Comparison of ENCODE assay signal across 8 mouse cellular contexts in the genomic region with DNA sequence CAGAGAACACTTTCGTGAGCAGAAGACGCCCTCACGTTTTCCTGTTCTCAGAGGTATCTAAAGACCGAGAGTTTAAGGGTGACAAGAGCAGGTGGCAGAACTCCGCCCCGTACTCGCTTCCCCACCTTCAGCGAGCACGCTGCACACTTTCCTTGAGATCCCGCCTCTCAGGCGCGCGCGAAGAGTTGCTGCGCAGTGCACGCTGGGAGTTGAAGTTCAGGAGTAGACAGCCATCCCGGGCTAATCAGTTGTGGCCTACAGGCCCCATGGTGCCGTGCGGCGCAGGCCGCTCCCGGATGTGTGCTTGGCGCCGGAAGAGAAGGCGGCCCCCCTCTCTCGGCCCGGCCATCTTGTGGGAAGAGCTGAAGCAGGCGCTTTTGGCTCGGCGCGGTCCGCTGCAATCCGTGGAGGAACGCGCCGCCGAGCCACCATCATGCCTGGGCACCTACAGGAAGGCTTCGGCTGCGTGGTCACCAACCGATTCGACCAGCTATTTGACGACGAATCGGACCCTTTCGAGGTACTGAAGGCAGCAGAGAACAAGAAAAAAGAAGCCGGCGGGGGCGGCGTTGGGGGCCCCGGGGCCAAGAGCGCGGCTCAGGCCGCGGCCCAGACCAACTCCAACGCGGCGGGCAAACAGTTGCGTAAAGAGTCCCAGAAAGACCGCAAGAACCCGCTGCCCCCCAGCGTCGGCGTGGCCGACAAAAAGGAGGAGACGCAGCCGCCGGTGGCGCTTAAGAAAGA. TPM values are rescaled to one million over a fixed set of nuclear protein-coding genes. Genes with fewer than 3 reads are reported as not detected.
A peak's percentile ranks its signal among the peaks of the same experiment; 100 is the strongest.
DNase-seq lines count a peak whose midpoint lies in the region; ATAC-seq and TF ChIP-seq lines count a peak whose summit lies in the region.

No protein-coding gene starts in this region.

- peak overlapping the region; percentile 93 for H3K9ac ChIP-seq in heart, embryonic 11.5 days (ENCODE audit: low read depth, low read length)
- peak overlapping the region; percentile 99 for H3K9ac ChIP-seq in kidney, embryonic 16.5 days (replicated peaks; ENCODE audit: low read length)
- H3K9ac ChIP-seq in liver, adult 2 months (ENCODE audit: low read depth, low read length) = peak overlapping the region; percentile 97

- peak; percentile 99 for ATAC-seq in heart, embryonic 11.5 days (replicated peaks; ENCODE audit: insufficient number of reproducible peaks, low FRiP score, low TSS enrichment)
- ATAC-seq in kidney, embryonic 16.5 days (ENCODE audit: low FRiP score, low TSS enrichment) = peak; percentile 100

- H3K27ac ChIP-seq in heart, embryonic 11.5 days (ENCODE audit: low read depth, low read length) = peak overlapping the region; percentile 89
- H3K27ac ChIP-seq in kidney, embryonic 16.5 days (ENCODE audit: low read length) = peak overlapping the region; percentile 90
- peak overlapping the region; percentile 88 for H3K27ac ChIP-seq in liver, adult 2 months (replicated peaks; ENCODE audit: insufficient read depth, low read depth, low read length)

- no peaks in the 10 kb centered on the region for H3K9me3 ChIP-seq in erythroblast, embryonic 14.5 days (ENCODE audit: control insufficient read depth, low read length)
- no peaks in the 10 kb centered on the region for H3K9me3 ChIP-seq in heart, embryonic 11.5 days (replicated peaks; ENCODE audit: control insufficient read depth, low read length)
- no peaks in the 10 kb centered on the region for H3K9me3 ChIP-seq in kidney, embryonic 16.5 days (ENCODE audit: low read length)

- H3K4me1 ChIP-seq in erythroblast, embryonic 14.5 days (ENCODE audit: control insufficient read depth) = peaks cover 45% of the 10 kb centered on the region
- H3K4me1 ChIP-seq in heart, embryonic 11.5 days (ENCODE audit: control insufficient read depth, insufficient read depth, low read length) = peaks cover 2% of the 10 kb centered on the region; the same call in 1 of the 2 replicates
- H3K4me1 ChIP-seq in kidney, embryonic 16.5 days (ENCODE audit: insufficient read depth, low read length) = peaks cover 8% of the 10 kb centered on the region; the same call in 1 of the 2 replicates
- H3K4me1 ChIP-seq in liver, adult 2 months (ENCODE audit: control insufficient read depth, insufficient read depth, low read length) = peaks cover 4% of the 10 kb centered on the region; the same call in 1 of the 2 replicates

- H3K36me3 ChIP-seq in C2C12 (ENCODE audit: control insufficient read depth, insufficient read depth) (peaks cover 41% of the 10 kb centered on the region), myocyte (ENCODE audit: control insufficient read depth, insufficient read depth) (peaks cover 6% of the 10 kb centered on the region)
- H3K36me3 ChIP-seq in erythroblast, embryonic 14.5 days (ENCODE audit: control insufficient read depth) = peaks cover 33% of the 10 kb centered on the region
- H3K36me3 ChIP-seq in heart, embryonic 11.5 days (ENCODE audit: control insufficient read depth, insufficient read depth, low read length) = no peaks in the 10 kb centered on the region
- peaks cover 2% of the 10 kb centered on the region; the same call in 1 of the 2 replicates for H3K36me3 ChIP-seq in kidney, embryonic 16.5 days (ENCODE audit: insufficient read depth, low read length)
- H3K36me3 ChIP-seq in liver, adult 2 months (ENCODE audit: control insufficient read depth, insufficient read depth, low read length) = peaks cover 5% of the 10 kb centered on the region
- H3K36me3 ChIP-seq in splenic B cell, adult 2 months (ENCODE audit: control insufficient read depth, insufficient read depth, low read length, poor library complexity, severe bottlenecking) = peaks cover 2% of the 10 kb centered on the region; the same call in 1 of the 2 replicates

- H3ac ChIP-seq in C2C12 (ENCODE audit: control insufficient read depth, insufficient read length, low read depth) (peak overlapping the region; percentile 73), myocyte (ENCODE audit: control insufficient read depth, insufficient read length) (peak overlapping the region; percentile 72)

- H3K4me2 ChIP-seq in heart, embryonic 11.5 days = peak overlapping the region; percentile 64
- peak overlapping the region; percentile 75 for H3K4me2 ChIP-seq in kidney, embryonic 16.5 days (replicated peaks; ENCODE audit: low read depth, low read length)
- peak overlapping the region; percentile 84 for H3K4me2 ChIP-seq in myocyte (ENCODE audit: low read depth)

- peak; percentile 99 for DNase-seq in brain, embryonic 14.5 days (ENCODE audit: low read depth)
- DNase-seq in liver, adult 2 months (ENCODE audit: extremely low read depth, low read depth, low spot score) = peak; percentile 97
- peak; percentile 98 for DNase-seq in splenic B cell, adult 2 months (ENCODE audit: low read depth, low spot score)

- H3K4me3 ChIP-seq in C2C12 (ENCODE audit: insufficient read depth, poor library complexity, severe bottlenecking) (peak overlapping the region; percentile 92), myocyte (peak overlapping the region; percentile 95)
- peak overlapping the region; percentile 97 for H3K4me3 ChIP-seq in erythroblast, embryonic 14.5 days (replicated peaks)
- peak overlapping the region; percentile 100 for H3K4me3 ChIP-seq in heart, embryonic 11.5 days (ENCODE audit: low read depth, low read length)
- H3K4me3 ChIP-seq in kidney, embryonic 16.5 days (ENCODE audit: low read length) = peak overlapping the region; percentile 100
- peak overlapping the region; percentile 68 for H3K4me3 ChIP-seq in liver, adult 2 months (ENCODE audit: insufficient read depth, low read depth, low read length)

- no peak for TF ChIP-seq CTCF in C2C12 (IDR thresholded peaks at IDR 0.05; ENCODE audit: control insufficient read depth, insufficient read depth, insufficient read length)
- TF ChIP-seq CTCF in brain, embryonic 14.5 days (IDR thresholded peaks at IDR 0.05; ENCODE audit: borderline replicate concordance, extremely low read depth, insufficient read depth, insufficient read length) = no peak
- TF ChIP-seq CTCF in liver, adult 2 months (IDR thresholded peaks at IDR 0.05; ENCODE audit: low read depth, low read length) = no peak

- peak; percentile 64; the same call in 1 of the 2 replicates for TF ChIP-seq POLR2A in brain, embryonic 14.5 days (IDR thresholded peaks at IDR 0.05; ENCODE audit: borderline replicate concordance, extremely low read depth, insufficient read depth, insufficient read length, poor library complexity, severe bottlenecking)
- peak; percentile 60 for TF ChIP-seq POLR2A in liver, adult 2 months (IDR thresholded peaks at IDR 0.05; ENCODE audit: extremely low read depth, insufficient read depth, low read length)
- peak; percentile 87 for TF ChIP-seq POLR2A in myocyte (IDR thresholded peaks at IDR 0.05; ENCODE audit: insufficient read length, low read depth)

- peaks cover 49% of the 10 kb centered on the region for H3K79me3 ChIP-seq in C2C12 (ENCODE audit: low read depth)

- H3K79me2 ChIP-seq in C2C12 (ENCODE audit: control insufficient read depth, insufficient read depth) = peaks cover 51% of the 10 kb centered on the region
- H3K79me2 ChIP-seq in liver, adult 2 months (ENCODE audit: control insufficient read depth, insufficient read depth, low read length) = peaks cover 15% of the 10 kb centered on the region; the same call in 1 of the 2 replicates
- peaks cover 51% of the 10 kb centered on the region for H3K79me2 ChIP-seq in myocyte (ENCODE audit: control insufficient read depth, insufficient read depth)

- WGBS in heart, embryonic 11.5 days (ENCODE audit: insufficient replicate concordance) = under 1% methylated on average over 64 of the region's 68 CpGs
- under 1% methylated on average over 67 of the region's 68 CpGs for WGBS in kidney, embryonic 16.5 days
- WGBS in liver, adult 2 months = under 1% methylated on average over 68 of the region's 68 CpGs

- no peaks in the 10 kb centered on the region for H3K27me3 ChIP-seq in C2C12 (ENCODE audit: control insufficient read depth, insufficient read depth, insufficient read length)
- H3K27me3 ChIP-seq in erythroblast, embryonic 14.5 days (ENCODE audit: control insufficient read depth) = no peaks in the 10 kb centered on the region
- no peaks in the 10 kb centered on the region for H3K27me3 ChIP-seq in heart, embryonic 11.5 days (ENCODE audit: control insufficient read depth, insufficient read depth, low read length)
- no peaks in the 10 kb centered on the region for H3K27me3 ChIP-seq in kidney, embryonic 16.5 days (ENCODE audit: insufficient read depth, low read length)
- no peaks in the 10 kb centered on the region for H3K27me3 ChIP-seq in liver, adult 2 months (ENCODE audit: control insufficient read depth, insufficient read depth, low read length)
- no peaks in the 10 kb centered on the region for H3K27me3 ChIP-seq in myocyte (ENCODE audit: control insufficient read depth, insufficient read depth, insufficient read length)
- no peaks in the 10 kb centered on the region for H3K27me3 ChIP-seq in splenic B cell, adult 2 months (ENCODE audit: control insufficient read depth, insufficient read depth, low read length, poor library complexity, severe bottlenecking)

TF ChIP-seq in C2C12, 6 proteins besides CTCF, POLR2A, EP300 and RAD21:
- TF ChIP-seq MYOD1 (IDR thresholded peaks at IDR 0.05; ENCODE audit: control insufficient read depth, insufficient read length, low read depth) = peak; percentile 60
- TF ChIP-seq MAX (IDR thresholded peaks at IDR 0.05) = peak; percentile 68
- TF ChIP-seq MYOG (IDR thresholded peaks at IDR 0.05; ENCODE audit: control insufficient read depth, extremely low read depth, insufficient read length) = no peak
TF ChIP-seq in C2C12: peak in this region for 2.

TF ChIP-seq in myocyte, 11 proteins besides CTCF, POLR2A, EP300 and RAD21 (continues in another document):
- TF ChIP-seq SRF (IDR thresholded peaks at IDR 0.05; ENCODE audit: control insufficient read depth, insufficient read length, low read depth) = no peak
- no peak for TF ChIP-seq TCF3 (IDR thresholded peaks at IDR 0.05; ENCODE audit: insufficient read length, low read depth)
- TF ChIP-seq E2F4 (IDR thresholded peaks at IDR 0.05; ENCODE audit: insufficient read depth) = peak; percentile 45
- TF ChIP-seq MAX (IDR thresholded peaks at IDR 0.05; ENCODE audit: low read depth) = peak; percentile 33
- TF ChIP-seq CEBPB (IDR thresholded peaks at IDR 0.05; ENCODE audit: insufficient read depth, poor library complexity, severe bottlenecking) = no peak
- TF ChIP-seq POLR2AphosphoS2 (IDR thresholded peaks at IDR 0.05; ENCODE audit: insufficient read length, low read depth) = peak; percentile 68
- TF ChIP-seq MYOD1 (IDR thresholded peaks at IDR 0.05; ENCODE audit: control insufficient read depth in 1 of 3, insufficient read length in 2 of 3, low read depth in 2 of 3) = peak in 2 of 3 experiments; percentile 67 to 71

RNA-seq across cellular contexts. Expression of a gene that starts 28.9 kb away (rescaled TPM):
- polyA plus RNA-seq in C2C12 (2012; fragmentation: generic; extraction: Trizol) = 541 TPM
- polyA plus RNA-seq in brain, embryonic 14.5 days (2012; rRNA removed) = 229 and 331 TPM in 2 replicates
- 147 and 191 TPM in 2 replicates for polyA plus RNA-seq in erythroblast, embryonic 14.5 days (2012)
- polyA plus RNA-seq in heart, embryonic 11.5 days (2014; fragmentation: Nextera tagmentation; extraction: Ambion mirVana) = 447 and 449 TPM in 2 replicates
- 374 and 384 TPM in 2 replicates for polyA plus RNA-seq in kidney, embryonic 16.5 days (2015; fragmentation: Nextera tagmentation; extraction: Ambion mirVana)
- total RNA-seq in liver, adult 2 months (2014; rRNA removed) = 144 and 218 TPM in 2 replicates
- polyA plus RNA-seq in liver, adult 2 months (2012; rRNA removed) = 48.9 and 62.1 TPM in 2 replicates
- 379 TPM for polyA plus RNA-seq in myocyte (2012; fragmentation: generic; extraction: Trizol)

Comparison
In these comparisons a context has a peak if more than half of its experiments do, and no peak if none do; other contexts are left out.
1. Peak in every context shown above with its lines: DNase-seq, ATAC-seq, H3K4me3 ChIP-seq and H3K27ac ChIP-seq.